Mouse (Mus musculus): ENCODE results near the gene Dyrk1a. TPM values are rescaled to one million over a fixed set of nuclear protein-coding genes. Genes with fewer than 3 reads are reported as not detected.
A peak's percentile ranks its signal among the peaks of the same experiment; 100 is the strongest.

Gene Dyrk1a
- polyA plus RNA-seq, 1 experiment = 52.1 TPM

- no peak for TF ChIP-seq CTCF (IDR thresholded peaks at IDR 0.05; ENCODE audit: low read depth, low read length)
- 0 out of 2 replicates have a peak, but pooled peaks have one; percentile 45 for TF ChIP-seq EP300 (IDR thresholded peaks at IDR 0.05; ENCODE audit: insufficient read depth, low read depth, low read length)
- peak; percentile 79 for TF ChIP-seq POLR2A (IDR thresholded peaks at IDR 0.05; ENCODE audit: insufficient read depth, low read length)
- Histone ChIP-seq H3K9ac (ENCODE audit: low read depth, poor library complexity, severe bottlenecking) (peak overlapping the region; percentile 68; the same call in 1 of the 2 replicates), H3K27me3 (ENCODE audit: control insufficient read depth, insufficient read depth, low read length, poor library complexity, severe bottlenecking) (no peaks in the 10 kb centered on the region), H3K9me3 (replicated peaks; ENCODE audit: control insufficient read depth, insufficient read depth, low read length, poor library complexity, severe bottlenecking) (0 out of 2 replicates have a peak, but pooled peaks cover 4% of the 10 kb centered on the region), H3K4me3 (ENCODE audit: low read depth, low read length) (peak overlapping the region; percentile 55; the same call in 1 of the 2 replicates), H3K27ac (ENCODE audit: insufficient read depth, low read length) (peak overlapping the region; percentile 80), H3K4me1 (ENCODE audit: control insufficient read depth, insufficient read depth, low read length) (no peaks in the 10 kb centered on the region), H3K36me3 (ENCODE audit: control insufficient read depth, insufficient read depth, low read length, poor library complexity, severe bottlenecking) (no peaks in the 10 kb centered on the region)
Measured at GRCm38 (mm10) chr16:94551934-94552333, 17.9 kb upstream of the Dyrk1a start.

- Histone ChIP-seq H3K9ac (ENCODE audit: low read depth, poor library complexity, severe bottlenecking) (no peak overlapping the region), H3K27me3 (ENCODE audit: control insufficient read depth, insufficient read depth, low read length, poor library complexity, severe bottlenecking) (no peaks in the 10 kb centered on the region), H3K9me3 (replicated peaks; ENCODE audit: control insufficient read depth, insufficient read depth, low read length, poor library complexity, severe bottlenecking) (0 out of 2 replicates have a peak, but pooled peaks cover 4% of the 10 kb centered on the region), H3K4me3 (ENCODE audit: low read depth, low read length) (no peak overlapping the region), H3K36me3 (ENCODE audit: control insufficient read depth, insufficient read depth, low read length, poor library complexity, severe bottlenecking) (no peaks in the 10 kb centered on the region), H3K27ac (ENCODE audit: insufficient read depth, low read length) (no peak overlapping the region), H3K4me1 (ENCODE audit: control insufficient read depth, insufficient read depth, low read length) (no peaks in the 10 kb centered on the region)
- TF ChIP-seq CTCF (IDR thresholded peaks at IDR 0.05; ENCODE audit: low read depth, low read length) (no peak), POLR2A (IDR thresholded peaks at IDR 0.05; ENCODE audit: insufficient read depth, low read length) (no peak), EP300 (IDR thresholded peaks at IDR 0.05; ENCODE audit: insufficient read depth, low read depth, low read length) (no peak)
Measured at GRCm38 (mm10) chr16:94555346-94555745, 14.5 kb upstream of the Dyrk1a start.

- H3K9ac ChIP-seq (ENCODE audit: low read depth, poor library complexity, severe bottlenecking) = no peak overlapping the region
- no peaks in the 10 kb centered on the region for H3K27me3 ChIP-seq (ENCODE audit: control insufficient read depth, insufficient read depth, low read length, poor library complexity, severe bottlenecking)
- no peak overlapping the region for H3K4me3 ChIP-seq (ENCODE audit: low read depth, low read length)
- H3K36me3 ChIP-seq (ENCODE audit: control insufficient read depth, insufficient read depth, low read length, poor library complexity, severe bottlenecking) = no peaks in the 10 kb centered on the region
- no peak overlapping the region for H3K27ac ChIP-seq (ENCODE audit: insufficient read depth, low read length)
- 0 out of 2 replicates have a peak, but pooled peaks cover 4% of the 10 kb centered on the region for H3K9me3 ChIP-seq (replicated peaks; ENCODE audit: control insufficient read depth, insufficient read depth, low read length, poor library complexity, severe bottlenecking)
- TF ChIP-seq CTCF (IDR thresholded peaks at IDR 0.05; ENCODE audit: low read depth, low read length) (no peak), POLR2A (IDR thresholded peaks at IDR 0.05; ENCODE audit: insufficient read depth, low read length) (no peak), EP300 (IDR thresholded peaks at IDR 0.05; ENCODE audit: insufficient read depth, low read depth, low read length) (no peak)
- H3K4me1 ChIP-seq (ENCODE audit: control insufficient read depth, insufficient read depth, low read length) = no peaks in the 10 kb centered on the region
Measured at GRCm38 (mm10) chr16:94556228-94556627, 13.6 kb upstream of the Dyrk1a start.

- H3K9ac ChIP-seq (ENCODE audit: low read depth, poor library complexity, severe bottlenecking) = no peak overlapping the region
- no peak overlapping the region for H3K4me3 ChIP-seq (ENCODE audit: low read depth, low read length)
- no peaks in the 10 kb centered on the region for H3K27me3 ChIP-seq (ENCODE audit: control insufficient read depth, insufficient read depth, low read length, poor library complexity, severe bottlenecking)
- no peaks in the 10 kb centered on the region for H3K4me1 ChIP-seq (ENCODE audit: control insufficient read depth, insufficient read depth, low read length)
- H3K36me3 ChIP-seq (ENCODE audit: control insufficient read depth, insufficient read depth, low read length, poor library complexity, severe bottlenecking) = no peaks in the 10 kb centered on the region
- no peak overlapping the region for H3K27ac ChIP-seq (ENCODE audit: insufficient read depth, low read length)
- TF ChIP-seq EP300 (IDR thresholded peaks at IDR 0.05; ENCODE audit: insufficient read depth, low read depth, low read length) = no peak
- TF ChIP-seq POLR2A (IDR thresholded peaks at IDR 0.05; ENCODE audit: insufficient read depth, low read length) = no peak
- TF ChIP-seq CTCF (IDR thresholded peaks at IDR 0.05; ENCODE audit: low read depth, low read length) = no peak
- H3K9me3 ChIP-seq (replicated peaks; ENCODE audit: control insufficient read depth, insufficient read depth, low read length, poor library complexity, severe bottlenecking) = 0 out of 2 replicates have a peak, but pooled peaks cover 3% of the 10 kb centered on the region
Measured at GRCm38 (mm10) chr16:94559282-94559681, 10.5 kb upstream of the Dyrk1a start.

- Histone ChIP-seq H3K27me3 (ENCODE audit: control insufficient read depth, insufficient read depth, low read length, poor library complexity, severe bottlenecking) (no peaks in the 10 kb centered on the region), H3K9me3 (replicated peaks; ENCODE audit: control insufficient read depth, insufficient read depth, low read length, poor library complexity, severe bottlenecking) (no peaks in the 10 kb centered on the region), H3K4me1 (ENCODE audit: control insufficient read depth, insufficient read depth, low read length) (no peaks in the 10 kb centered on the region), H3K27ac (ENCODE audit: insufficient read depth, low read length) (no peak overlapping the region), H3K9ac (ENCODE audit: low read depth, poor library complexity, severe bottlenecking) (no peak overlapping the region), H3K36me3 (ENCODE audit: control insufficient read depth, insufficient read depth, low read length, poor library complexity, severe bottlenecking) (no peaks in the 10 kb centered on the region), H3K4me3 (ENCODE audit: low read depth, low read length) (no peak overlapping the region)
- TF ChIP-seq EP300 (IDR thresholded peaks at IDR 0.05; ENCODE audit: insufficient read depth, low read depth, low read length) = no peak
Measured at GRCm38 (mm10) chr16:94559782-94560181, 10.0 kb upstream of the Dyrk1a start.

GRCm38 (mm10) chr16:94560618-94561017 lies 9.2 kb upstream of the Dyrk1a start:
- Histone ChIP-seq H3K4me3 (ENCODE audit: low read depth, low read length) (no peak overlapping the region), H3K9me3 (replicated peaks; ENCODE audit: control insufficient read depth, insufficient read depth, low read length, poor library complexity, severe bottlenecking) (no peaks in the 10 kb centered on the region), H3K27ac (ENCODE audit: insufficient read depth, low read length) (no peak overlapping the region), H3K4me1 (ENCODE audit: control insufficient read depth, insufficient read depth, low read length) (no peaks in the 10 kb centered on the region), H3K36me3 (ENCODE audit: control insufficient read depth, insufficient read depth, low read length, poor library complexity, severe bottlenecking) (no peaks in the 10 kb centered on the region), H3K9ac (ENCODE audit: low read depth, poor library complexity, severe bottlenecking) (no peak overlapping the region), H3K27me3 (ENCODE audit: control insufficient read depth, insufficient read depth, low read length, poor library complexity, severe bottlenecking) (no peaks in the 10 kb centered on the region)
- TF ChIP-seq CTCF (IDR thresholded peaks at IDR 0.05; ENCODE audit: low read depth, low read length) (no peak), EP300 (IDR thresholded peaks at IDR 0.05; ENCODE audit: insufficient read depth, low read depth, low read length) (no peak)

Data from ES-Bruce4 (cell line).